Mouse (Mus musculus): ENCODE measurements around the gene Nfatc2ip.

Nfatc2ip gene

DNA sequence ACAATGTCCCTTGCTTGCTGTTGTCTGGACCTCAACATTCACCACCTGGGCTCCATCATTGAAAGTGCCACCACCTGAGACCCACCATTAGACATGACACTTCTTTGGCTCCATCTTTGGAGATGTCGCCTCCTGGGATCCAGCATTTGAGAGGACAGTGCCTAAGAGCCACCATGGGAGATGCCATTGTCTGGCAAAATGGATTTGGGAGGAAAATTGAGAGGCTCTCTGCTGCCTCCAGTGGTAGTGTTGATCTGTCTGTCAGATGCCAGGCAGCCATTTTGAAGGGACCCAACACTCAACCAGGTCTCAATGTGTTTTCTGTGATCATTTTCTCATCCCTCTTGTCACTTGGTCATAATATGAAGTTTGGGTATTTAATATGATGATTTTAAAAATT, 61.0 kb downstream of the Nfatc2ip start:
- peak; percentile 20 for DNase-seq (ENCODE audit: low read depth, low spot score)
- H3K27me3 ChIP-seq (ENCODE audit: control insufficient read depth, insufficient read depth, low read length, poor library complexity, severe bottlenecking) = no peaks in the 10 kb centered on the region
- no peaks in the 10 kb centered on the region for H3K36me3 ChIP-seq (ENCODE audit: control insufficient read depth, insufficient read depth, low read length, poor library complexity, severe bottlenecking)

Measured in splenic B cell, adult 2 months (primary cell).